Mouse (Mus musculus) CH12.LX (cell line): ENCODE measurements around the gene Pld5. TPM values are rescaled to one million over a fixed set of nuclear protein-coding genes. Genes with fewer than 3 reads are reported as not detected.

Experiments used
- DNase-seq: peaks from one replicate; pipeline ENCODE4 v3.0.0-alpha.2; 2013; ENCODE audit errors: extremely low read depth
- H3K27ac ChIP-seq: 2 replicates; pipeline ENCODE4 v1.5.1; 2012; ENCODE audit warnings: low read depth, mild to moderate bottlenecking, control low read depth, moderate library complexity; ENCODE audit not compliant: insufficient read depth
- H3K27me3 ChIP-seq: replicated peaks from 2 replicates; pipeline ENCODE3; 2012; ENCODE audit warnings: inconsistent platforms
- H3K36me3 ChIP-seq, 2 experiments: replicated peaks in 1 of 2; 2 replicates each; pipeline versions ENCODE3 to v1.6.1; 2012; ENCODE audit warnings: inconsistent platforms in 1 of 2, low read length in 1 of 2, mild to moderate bottlenecking in 1 of 2, mixed read lengths in 1 of 2, moderate library complexity in 1 of 2; ENCODE audit not compliant: control insufficient read depth in 1 of 2, insufficient read depth in 1 of 2
- H3K4me1 ChIP-seq, 2 experiments: 2 replicates each; pipeline ENCODE4 v1.6.1; 2012; ENCODE audit warnings: inconsistent platforms in 1 of 2, moderate library complexity in 1 of 2; ENCODE audit not compliant: insufficient read depth in 2 of 2, control insufficient read depth in 1 of 2
- H3K4me2 ChIP-seq: 2 replicates; pipeline ENCODE4 v1.6.1; 2012; ENCODE audit warnings: low read depth, mild to moderate bottlenecking, control low read depth; ENCODE audit not compliant: poor library complexity, insufficient read depth, severe bottlenecking
- H3K4me3 ChIP-seq, 3 experiments: fragments of 150-350 bp in 1 of 3; sonication (generic) in 1 of 3; replicated peaks in 1 of 3; 2 replicates each; pipeline versions ENCODE3 to v1.5.1; 2011 to 2012; ENCODE audit warnings: low read depth in 2 of 3, low read length in 2 of 3, mild to moderate bottlenecking in 2 of 3, moderate library complexity in 2 of 3, control low read depth in 1 of 3, improper control_type of control experiment in 1 of 3, inconsistent platforms in 1 of 3, mixed read lengths in 1 of 3; ENCODE audit not compliant: poor library complexity in 1 of 3
- H3K79me2 ChIP-seq: replicated peaks from 2 replicates; pipeline ENCODE4 v1.6.1; 2012; ENCODE audit warnings: mild to moderate bottlenecking, moderate library complexity; ENCODE audit not compliant: control insufficient read depth, poor library complexity, insufficient read depth, severe bottlenecking; ENCODE audit errors: extremely low read depth
- H3K9ac ChIP-seq: 2 replicates; pipeline ENCODE4 v1.6.1; 2012; ENCODE audit warnings: low read depth, mild to moderate bottlenecking, control low read depth, moderate library complexity; ENCODE audit not compliant: insufficient read depth
- H3K9me3 ChIP-seq: replicated peaks from 2 replicates; pipeline ENCODE3; 2012; ENCODE audit warnings: low read length, inconsistent platforms, mixed read lengths
- CHD1 ChIP-seq: IDR thresholded peaks from 2 replicates; pipeline ENCODE4 v1.6.1; 2012; ENCODE audit warnings: low read depth, low read length, improper control_type of control experiment, inconsistent platforms
- CHD2 ChIP-seq: IDR thresholded peaks from 2 replicates; pipeline ENCODE4 v1.6.1; 2011; ENCODE audit warnings: low read length, improper control_type of control experiment
- ELF1 ChIP-seq: IDR thresholded peaks from 2 replicates; pipeline ENCODE4 v1.6.1; 2014; ENCODE audit warnings: low read depth, mild to moderate bottlenecking, inconsistent platforms, low read length, improper control_type of control experiment
- ETS1 ChIP-seq: conservative IDR thresholded peaks from 2 replicates; pipeline ENCODE4 v1.6.1; 2012; ENCODE audit warnings: low read depth, mild to moderate bottlenecking, inconsistent platforms, low read length, improper control_type of control experiment, moderate library complexity
- GABPA ChIP-seq: IDR thresholded peaks from 2 replicates; pipeline ENCODE4 v1.6.1; 2012; ENCODE audit warnings: low read depth, low read length, improper control_type of control experiment, inconsistent platforms; ENCODE audit not compliant: insufficient replicate concordance
- HCFC1 ChIP-seq: IDR thresholded peaks from 2 replicates; pipeline ENCODE4 v1.6.1; 2012; ENCODE audit warnings: low read depth, mild to moderate bottlenecking, inconsistent platforms, low read length, improper control_type of control experiment
- IRF4 ChIP-seq: IDR thresholded peaks from 2 replicates; pipeline ENCODE4 v1.6.1; 2014; ENCODE audit warnings: low read depth, mild to moderate bottlenecking, inconsistent platforms, low read length, improper control_type of control experiment
- JUN ChIP-seq: IDR thresholded peaks from 2 replicates; pipeline ENCODE4 v1.6.1; 2011; ENCODE audit warnings: low read depth, mild to moderate bottlenecking, low read length, improper control_type of control experiment, moderate library complexity; ENCODE audit not compliant: insufficient read depth
- JUND ChIP-seq: conservative IDR thresholded peaks from 2 replicates; pipeline ENCODE4 v1.6.1; 2011; ENCODE audit warnings: low read depth, low read length, improper control_type of control experiment
- MAZ ChIP-seq: IDR thresholded peaks from 2 replicates; pipeline ENCODE4 v1.6.1; 2012; ENCODE audit warnings: low read depth, mild to moderate bottlenecking, inconsistent platforms, low read length, improper control_type of control experiment, moderate library complexity
- MXI1 ChIP-seq: IDR thresholded peaks from 2 replicates; pipeline ENCODE4 v1.6.1; 2011; ENCODE audit warnings: mild to moderate bottlenecking, low read depth, low read length, improper control_type of control experiment
- POLR2A ChIP-seq: IDR thresholded peaks from 2 replicates; pipeline ENCODE4 v1.6.1; 2011; ENCODE audit warnings: low read depth, mild to moderate bottlenecking, improper control_type of control experiment, low read length
- RCOR1 ChIP-seq: conservative IDR thresholded peaks from 2 replicates; pipeline ENCODE4 v1.6.1; 2012; ENCODE audit warnings: low read depth, mild to moderate bottlenecking, inconsistent platforms, low read length, improper control_type of control experiment
- SIN3A ChIP-seq: IDR thresholded peaks from 2 replicates; pipeline ENCODE4 v1.6.1; 2012; ENCODE audit warnings: low read length, improper control_type of control experiment, inconsistent platforms
- TBP ChIP-seq: conservative IDR thresholded peaks from 2 replicates; pipeline ENCODE4 v1.6.1; 2011; ENCODE audit warnings: low read depth, low read length, improper control_type of control experiment
- TCF12 ChIP-seq: IDR thresholded peaks from 2 replicates; pipeline ENCODE4 v1.6.1; 2014; ENCODE audit warnings: low read depth, mild to moderate bottlenecking, inconsistent platforms, low read length, improper control_type of control experiment
- UBTF ChIP-seq: IDR thresholded peaks from 2 replicates; pipeline ENCODE4 v1.6.1; 2012; ENCODE audit warnings: low read depth, mild to moderate bottlenecking, inconsistent platforms, low read length, improper control_type of control experiment, moderate library complexity
- USF1 ChIP-seq: IDR thresholded peaks from 2 replicates; pipeline ENCODE4 v1.6.1; 2014; ENCODE audit warnings: low read depth, mild to moderate bottlenecking, inconsistent platforms, low read length, improper control_type of control experiment
- ZC3H11A ChIP-seq: IDR thresholded peaks from 2 replicates; pipeline ENCODE4 v1.6.1; 2012; ENCODE audit warnings: low read depth, mild to moderate bottlenecking, inconsistent platforms, low read length, improper control_type of control experiment
- ZKSCAN1 ChIP-seq: IDR thresholded peaks from 2 replicates; pipeline ENCODE4 v1.6.1; 2012; ENCODE audit warnings: low read depth, inconsistent platforms, low read length, improper control_type of control experiment, borderline replicate concordance
- ZNF384 ChIP-seq: IDR thresholded peaks from 2 replicates; pipeline ENCODE4 v1.6.1; 2012; ENCODE audit warnings: low read depth, low read length, improper control_type of control experiment, inconsistent platforms
- dilution Hi-C: fragments of 300-500 bp; cut with MboI; formaldehyde crosslinking; loops from 2 replicates; pipeline ENCODE4 v1.14.3; 2020; ENCODE audit warnings: low sequenced_read_pairs; ENCODE audit not compliant: extremely low pct_unique_long_range_greater_than_20kb, extremely low pct_ligation_motif_present
- in situ Hi-C: fragments of 300-500 bp; cut with MboI; formaldehyde crosslinking; loops from 3 replicates; pipeline ENCODE4 v1.14.3; 2019; ENCODE audit warnings: low sequenced_read_pairs, low pct_ligation_motif_present, low pct_unique_long_range_greater_than_20kb, mixed read lengths
- polyA plus RNA-seq: library from polyadenylated mRNA; unstranded; fragments of >175 nt; gene quantifications from 2 replicates; pipeline ENCODE4 v1.2.1, GENCODE M21; 2012; ENCODE audit warnings: low read depth; ENCODE audit not compliant: insufficient read length
- total RNA-seq, 2 experiments: library from RNA; depleted of rRNA; stranded (reverse); fragments of 300-350 nt in 1 of 2; fragments of >200 nt in 1 of 2; gene quantifications; 2 replicates each; pipeline ENCODE4 v1.2.3; 2012 to 2014

Gene Pld5
- total and polyA plus RNA-seq, 3 experiments, result not detected

GRCm38 (mm10) chr1:176125771-176126170 lies 149.3 kb downstream of the Pld5 start:
- Histone ChIP-seq H3K27me3 (no peaks in the 10 kb centered on the region), H3K9me3 (no peaks in the 10 kb centered on the region), H3K4me3 (no peak overlapping the region), H3K27ac (no peak overlapping the region), H3K36me3 (no peaks in the 10 kb centered on the region), H3K4me1 (no peaks in the 10 kb centered on the region), H3K9ac (no peak overlapping the region), H3K4me2 (no peak overlapping the region), H3K79me2 (no peaks in the 10 kb centered on the region)
- TF ChIP-seq MXI1, result no peak
- in situ Hi-C loops (no loop called here), dilution Hi-C loops (no loop called here)
- DNase-seq, result no peak

- Histone ChIP-seq H3K9me3 (no peaks in the 10 kb centered on the region), H3K79me2 (no peaks in the 10 kb centered on the region), H3K36me3 (no peaks in the 10 kb centered on the region), H3K27me3 (no peaks in the 10 kb centered on the region), H3K4me1 (no peaks in the 10 kb centered on the region), H3K27ac (no peak overlapping the region), H3K4me3 (no peak overlapping the region), H3K9ac (no peak overlapping the region), H3K4me2 (no peak overlapping the region)
- in situ Hi-C loops (no loop called here), dilution Hi-C loops (no loop called here)
- TF ChIP-seq JUND (no peak), USF1 (no peak), SIN3A (no peak)
- DNase-seq, result no peak
Observed at GRCm38 (mm10) chr1:176124441-176124840, 150.7 kb downstream of the Pld5 start.

GRCm38 (mm10) chr1:176123781-176124180 lies 151.3 kb downstream of the Pld5 start:
- TF ChIP-seq MXI1 (no peak), JUN (no peak), POLR2A (no peak), USF1 (no peak), MAZ (no peak), HCFC1 (no peak), ETS1 (no peak), ZKSCAN1 (no peak), ZC3H11A (no peak), CHD1 (no peak), RCOR1 (no peak), UBTF (no peak), GABPA (no peak), TCF12 (no peak), IRF4 (no peak), JUND (no peak), TBP (no peak), ELF1 (no peak), CHD2 (no peak), ZNF384 (no peak)
- Histone ChIP-seq H3K27ac (no peak overlapping the region), H3K9ac (no peak overlapping the region), H3K79me2 (no peaks in the 10 kb centered on the region), H3K4me1 (no peaks in the 10 kb centered on the region), H3K4me3 (no peak overlapping the region), H3K4me2 (no peak overlapping the region), H3K27me3 (no peaks in the 10 kb centered on the region), H3K36me3 (no peaks in the 10 kb centered on the region), H3K9me3 (no peaks in the 10 kb centered on the region)
- no peak for DNase-seq
- in situ Hi-C loops, result no loop called here
- dilution Hi-C loops, result no loop called here
